Mouse (Mus musculus) left cerebral cortex, adult 6 months (tissue): Measurements from ENCODE around the gene Rexo2. TPM values are rescaled to one million over a fixed set of nuclear protein-coding genes. Genes with fewer than 3 reads are reported as not detected.

Source experiments
- long read RNA-seq, 2 experiments: library from polyadenylated mRNA; unstranded; transcript quantifications; one replicate each; pipeline ENCODE4 v2.0.0; 2019 to 2020
- polyA plus RNA-seq: library from polyadenylated mRNA; unstranded; fragments of <200 nt; fragmentation: Nextera tagmentation; gene quantifications from 2 replicates; pipeline ENCODE4 v1.2.3, GENCODE M21; 2021

Rexo2 gene
- 200 and 216 TPM in 2 replicates for polyA plus RNA-seq
- long read RNA-seq, experiment 1, transcript Rexo2-201 (7 exons, 1,077 nt) = minor isoform, 120 of 370 reads
- long read RNA-seq, experiment 1, transcript Rexo2-202 (4 exons, 1,780 nt) = minor isoform, 54 of 370 reads
- long read RNA-seq, experiment 1, transcript Rexo2-205 (3 exons, 553 nt) = major isoform, 142 of 370 reads
- long read RNA-seq, experiment 1, partial matches to known transcripts = 11 of 370 reads
- long read RNA-seq, experiment 1, other reads (novel, unspliced or antisense) = 40 of 370 reads
- long read RNA-seq, experiment 2, transcript Rexo2-205 (3 exons, 553 nt) = minor isoform, 30 of 184 reads
- long read RNA-seq, experiment 2, transcript Rexo2-201 (7 exons, 1,077 nt) = major isoform, 111 of 184 reads
- long read RNA-seq, experiment 2, transcript Rexo2-202 (4 exons, 1,780 nt) = minor isoform, 17 of 184 reads
- long read RNA-seq, experiment 2, partial matches to known transcripts = 2 of 184 reads
- long read RNA-seq, experiment 2, other reads (novel, unspliced or antisense) = 23 of 184 reads

GRCm38 (mm10) chr9:48480411-48481213 is at the start of gene Rexo2:
Gene Rexo2, minus strand, starts transcription at chr9:48480623.

DNA sequence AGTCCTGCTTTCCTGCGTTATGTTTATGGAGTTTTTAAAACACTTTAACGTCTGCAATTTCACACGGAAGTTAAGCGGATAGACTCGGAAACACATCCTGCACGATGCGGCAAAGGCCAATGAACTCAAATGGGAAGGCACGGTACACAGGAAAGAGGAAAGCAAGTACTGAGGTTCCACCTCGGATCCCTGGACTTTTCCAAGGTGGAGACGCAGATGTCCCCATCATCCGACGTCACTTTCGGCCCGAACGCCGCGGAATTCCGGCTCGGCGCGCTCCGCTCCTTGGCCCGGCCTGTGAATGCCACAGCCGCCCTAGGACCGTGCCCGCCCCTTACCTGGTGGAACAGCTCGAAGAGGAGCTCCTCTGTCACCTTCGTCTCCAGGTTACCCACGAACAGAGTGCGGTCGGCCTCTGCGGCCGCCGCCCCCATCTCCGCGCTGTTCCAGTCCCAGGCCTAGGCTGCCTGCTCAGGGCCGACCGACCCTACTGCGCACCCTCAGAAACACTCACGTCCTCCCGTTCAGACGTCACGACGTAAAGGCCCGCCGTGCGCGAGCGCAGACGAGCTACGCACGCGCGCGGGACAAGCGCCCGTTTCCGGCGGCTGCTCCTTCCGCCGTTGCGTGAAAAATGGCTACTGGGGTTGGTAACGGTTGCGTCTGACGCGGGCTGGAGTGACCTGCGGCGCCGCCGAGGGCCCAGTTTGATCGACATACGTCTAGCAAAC is 14.6 kb upstream of the Rexo2 start, which contains the start of the genes Rbm7 and Gm5617:
Gene Rbm7, minus strand, starts transcription at position 483 of the 731 bp plus-strand sequence.
Gene Gm5617, plus strand, starts transcription at position 626 of the 731 bp plus-strand sequence.

Other genes starting within 250 kb of the Rexo2 start
- gene Nxpe2, start 127.2 kb downstream of the Rexo2 start, polyA plus RNA-seq = 0.21 and 0.36 TPM in 2 replicates
- 40.3 and 48.5 TPM in 2 replicates for gene Rbm7, start 14.7 kb upstream of the Rexo2 start, polyA plus RNA-seq
- 52.0 and 55.5 TPM in 2 replicates for gene Gm5617, start 14.8 kb upstream of the Rexo2 start, polyA plus RNA-seq
- 1.3 and 2.5 TPM in 2 replicates for gene Nnmt, start 124.5 kb upstream of the Rexo2 start, polyA plus RNA-seq